Comparison of ENCODE assay signal across 17 mouse cellular contexts in genomic region chr6:136295821-136296220, GRCm38 (mm10). TPM values are rescaled to one million over a fixed set of nuclear protein-coding genes. Genes with fewer than 3 reads are reported as not detected.
DNase-seq lines count a peak whose midpoint lies in the region; ATAC-seq and TF ChIP-seq lines count a peak whose summit lies in the region.
"Had no signal": no experiment of that assay in that cellular context is flagged by ENCODE, and none has a peak within 500 bp of the region (broad histone marks: within the 10 kb centered on the region; RNA-seq: fewer than 3 reads in every experiment).

No protein-coding gene starts in this region.

- no peaks in the 10 kb centered on the region for H3K9me3 ChIP-seq in hindbrain, postnatal 0 days (ENCODE audit: low read length)
- no peaks in the 10 kb centered on the region for H3K9me3 ChIP-seq in hindbrain, embryonic 13.5 days
- H3K9me3 ChIP-seq: heart, embryonic 15.5 days; liver, embryonic 12.5 days had no signal

- H3K4me1 ChIP-seq in hindbrain, postnatal 0 days (ENCODE audit: insufficient read depth, low read length): no peaks in the 10 kb centered on the region
- peaks cover 2% of the 10 kb centered on the region; the same call in 1 of the 2 replicates for H3K4me1 ChIP-seq in hindbrain, embryonic 13.5 days (replicated peaks)
- H3K4me1 ChIP-seq: heart, embryonic 15.5 days; liver, embryonic 12.5 days had no signal

- peak; percentile 70 for ATAC-seq in hindbrain, postnatal 0 days
- ATAC-seq in hindbrain, embryonic 13.5 days (ENCODE audit: low FRiP score): no peak
- no peak for ATAC-seq in erythroid progenitor cell, adult 5-6 weeks (replicated peaks; ENCODE audit: low FRiP score, poor library complexity, severe bottlenecking)
- ATAC-seq: liver, embryonic 12.5 days had no signal

- H3K4me3 ChIP-seq in hindbrain, postnatal 0 days (ENCODE audit: low read length): no peak overlapping the region
- H3K4me3 ChIP-seq in hindbrain, embryonic 13.5 days: no peak overlapping the region
- H3K4me3 ChIP-seq: heart, embryonic 15.5 days; liver, embryonic 12.5 days had no signal

- H3K36me3 ChIP-seq in hindbrain, postnatal 0 days (ENCODE audit: insufficient read depth, low read length): no peaks in the 10 kb centered on the region
- no peaks in the 10 kb centered on the region for H3K36me3 ChIP-seq in hindbrain, embryonic 13.5 days
- H3K36me3 ChIP-seq: heart, embryonic 15.5 days; liver, embryonic 12.5 days had no signal

- DNase-seq in cerebellum, postnatal 14 days: peak; percentile 81 to 91
- no peak for DNase-seq in cerebellum, adult 9-10 months
- DNase-seq in hindbrain, postnatal 0 days (ENCODE audit: low spot score): peak; percentile 75
- DNase-seq in ovary, postnatal 14 days (ENCODE audit: low spot score): peak; percentile 33
- DNase-seq in ovary, postnatal 10 days (ENCODE audit: low spot score): no peak
- DNase-seq in kidney, postnatal 36 days: peak; percentile 35 to 41
- DNase-seq: gastrocnemius, postnatal 36 days; right cerebral cortex, postnatal 25 days; thymus, postnatal 25 days had no signal

- H3K4me2 ChIP-seq in hindbrain, postnatal 0 days (ENCODE audit: low read depth, low read length): no peak overlapping the region
- no peak overlapping the region for H3K4me2 ChIP-seq in hindbrain, embryonic 13.5 days
- H3K4me2 ChIP-seq: heart, embryonic 15.5 days; liver, embryonic 12.5 days had no signal

- H3K27ac ChIP-seq in hindbrain, postnatal 0 days: no peak overlapping the region
- no peak overlapping the region for H3K27ac ChIP-seq in hindbrain, embryonic 13.5 days
- H3K27ac ChIP-seq: heart, embryonic 15.5 days; liver, embryonic 12.5 days; macrophage had no signal

- peak; percentile 32; the same call in 1 of the 2 replicates for TF ChIP-seq CTCF in hindbrain, postnatal 0 days (IDR thresholded peaks at IDR 0.05; ENCODE audit: low read depth)

- WGBS in hindbrain, postnatal 0 days: 55% methylated on average over 4 of the region's 4 CpGs
- WGBS in hindbrain, embryonic 13.5 days: 76% methylated on average over 4 of the region's 4 CpGs

- H3K9ac ChIP-seq in hindbrain, postnatal 0 days (replicated peaks; ENCODE audit: low read length): no peak overlapping the region
- no peak overlapping the region for H3K9ac ChIP-seq in hindbrain, embryonic 13.5 days
- H3K9ac ChIP-seq: heart, embryonic 15.5 days; liver, embryonic 12.5 days had no signal

- H3K27me3 ChIP-seq in hindbrain, postnatal 0 days (ENCODE audit: insufficient read depth, low read length): no peaks in the 10 kb centered on the region
- H3K27me3 ChIP-seq in hindbrain, embryonic 13.5 days: no peaks in the 10 kb centered on the region
- H3K27me3 ChIP-seq: heart, embryonic 15.5 days; liver, embryonic 12.5 days had no signal

RNA-seq across cellular contexts. Expression of gene Gm8994, which starts 31.5 kb away (rescaled TPM):
- not detected in 2 replicates for total RNA-seq in hindbrain, postnatal 0 days (2014; rRNA removed)
- not detected in 2 replicates for polyA plus RNA-seq in hindbrain, postnatal 0 days (2015; fragmentation: Nextera tagmentation; extraction: Ambion mirVana)
- not detected in 2 replicates for polyA plus RNA-seq in hindbrain, embryonic 13.5 days (2015; fragmentation: Nextera tagmentation; extraction: Ambion mirVana)
- total RNA-seq in erythroid progenitor cell, adult 5-6 weeks (2015; ENCODE audit: low replicate concordance): not detected in 2 replicates
- not detected in 2 replicates for total RNA-seq in erythroid progenitor cell, adult 5-6 weeks (2017; ENCODE audit: low replicate concordance)
- total RNA-seq: gastrocnemius, postnatal 36 days; neutrophil, adult 5-6 weeks had no signal
- polyA plus RNA-seq: frontal cortex, adult 2 months; heart, embryonic 15.5 days; large intestine, adult 2 months; liver, embryonic 12.5 days; macrophage had no signal

Comparison
In these comparisons a context has a peak if more than half of its experiments do, and no peak if none do; other contexts are left out.
1. DNase-seq: peak in cerebellum, postnatal 14 days (2 of 2), hindbrain, postnatal 0 days (single experiment), ovary, postnatal 14 days (single experiment) and kidney, postnatal 36 days (2 of 2); none in cerebellum, adult 9-10 months (single experiment) and ovary, postnatal 10 days (single experiment).